Mouse (Mus musculus): ENCODE data around the gene Vars. TPM values are rescaled to one million over a fixed set of nuclear protein-coding genes. Genes with fewer than 3 reads are reported as not detected.
"Not testable (repeated sequence)": the region's sequence is repeated elsewhere in the genome, so short reads cannot be mapped to it uniquely, and the experiment has no call there.

Vars gene
- total RNA-seq, 2 experiments from 2014 or later, result 49.8 to 64.8 TPM

DNA sequence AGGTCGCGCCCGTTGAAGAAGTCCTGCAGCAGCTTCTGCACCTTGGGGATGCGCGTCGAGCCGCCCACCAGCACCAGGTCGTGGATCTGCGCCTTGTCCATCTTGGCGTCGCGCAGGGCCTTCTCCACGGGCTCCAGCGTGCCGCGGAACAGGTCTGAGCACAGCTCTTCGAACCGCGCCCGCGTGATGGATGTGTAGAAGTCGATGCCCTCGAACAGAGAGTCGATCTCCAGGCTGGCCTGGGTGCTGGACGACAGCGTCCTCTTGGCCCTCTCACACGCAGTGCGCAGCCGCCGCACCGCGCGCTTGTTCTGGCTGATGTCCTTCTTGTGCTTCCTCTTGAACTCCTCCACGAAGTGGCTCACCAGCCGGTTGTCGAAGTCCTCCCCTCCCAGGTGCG, 29.9 kb upstream of the Vars start:
- DNase-seq (ENCODE audit: low spot score in 2 of 2), result not testable (repeated sequence)

DNA sequence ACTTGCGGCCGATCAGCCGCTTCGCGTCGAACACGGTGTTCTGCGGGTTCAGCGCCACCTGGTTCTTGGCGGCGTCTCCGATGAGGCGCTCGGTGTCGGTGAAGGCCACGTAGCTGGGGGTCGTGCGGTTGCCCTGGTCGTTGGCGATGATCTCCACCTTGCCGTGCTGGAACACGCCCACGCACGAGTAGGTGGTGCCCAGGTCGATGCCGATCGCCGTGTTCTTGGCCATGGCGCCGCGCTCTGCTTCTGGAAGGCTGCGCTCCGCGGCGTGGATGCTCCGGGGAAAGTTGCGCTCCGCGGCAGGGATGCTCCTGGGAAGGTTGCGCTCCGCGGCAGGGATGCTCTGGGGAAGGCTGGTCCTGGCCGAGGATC, 29.1 kb upstream of the Vars start:
- not testable (repeated sequence) for DNase-seq (ENCODE audit: low spot score in 2 of 2)

DNA sequence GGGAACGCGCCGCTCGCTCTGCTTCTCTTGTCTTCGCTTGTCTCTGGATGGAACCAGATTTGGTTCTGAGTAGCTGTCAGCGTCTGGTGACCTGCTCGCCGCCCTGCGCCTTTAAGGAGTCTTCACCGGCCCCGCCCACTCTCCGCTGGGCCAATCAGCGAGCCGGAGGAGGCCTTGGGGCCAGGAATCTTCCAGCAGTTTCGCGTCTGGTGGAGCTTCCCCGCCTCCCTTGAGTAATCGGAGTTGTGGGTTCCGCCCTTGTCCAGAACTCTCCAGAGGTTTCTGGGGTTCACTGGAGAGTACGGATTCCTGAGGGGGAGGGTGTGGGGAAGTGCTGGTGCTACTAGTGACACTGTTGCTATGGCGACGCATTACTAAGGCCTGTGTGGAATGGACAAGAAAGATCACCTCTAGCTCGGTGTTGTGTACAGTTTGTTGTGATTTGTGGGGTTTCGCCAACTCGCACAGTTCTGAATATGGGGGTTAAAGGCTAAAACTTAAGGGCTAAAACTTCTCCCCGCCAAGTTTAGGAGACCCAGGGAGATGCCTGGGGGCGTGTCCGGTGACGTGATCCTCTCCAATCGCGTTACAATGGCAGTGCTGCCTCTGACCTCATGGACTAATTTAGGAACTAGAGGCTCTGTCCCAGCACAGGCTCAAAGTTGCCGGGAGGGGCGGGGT, 28.6 kb upstream of the Vars start, which contains the start of the genes Hspa1a and Hspa1l:
TSS of gene Hspa1a (minus strand) at position 88 of the 681 bp plus-strand sequence.
TSS of gene Hspa1l (plus strand) at position 635 of the 681 bp plus-strand sequence.
- DNase-seq (ENCODE audit: low spot score in 2 of 2), result peak; percentile 84 to 91

DNA sequence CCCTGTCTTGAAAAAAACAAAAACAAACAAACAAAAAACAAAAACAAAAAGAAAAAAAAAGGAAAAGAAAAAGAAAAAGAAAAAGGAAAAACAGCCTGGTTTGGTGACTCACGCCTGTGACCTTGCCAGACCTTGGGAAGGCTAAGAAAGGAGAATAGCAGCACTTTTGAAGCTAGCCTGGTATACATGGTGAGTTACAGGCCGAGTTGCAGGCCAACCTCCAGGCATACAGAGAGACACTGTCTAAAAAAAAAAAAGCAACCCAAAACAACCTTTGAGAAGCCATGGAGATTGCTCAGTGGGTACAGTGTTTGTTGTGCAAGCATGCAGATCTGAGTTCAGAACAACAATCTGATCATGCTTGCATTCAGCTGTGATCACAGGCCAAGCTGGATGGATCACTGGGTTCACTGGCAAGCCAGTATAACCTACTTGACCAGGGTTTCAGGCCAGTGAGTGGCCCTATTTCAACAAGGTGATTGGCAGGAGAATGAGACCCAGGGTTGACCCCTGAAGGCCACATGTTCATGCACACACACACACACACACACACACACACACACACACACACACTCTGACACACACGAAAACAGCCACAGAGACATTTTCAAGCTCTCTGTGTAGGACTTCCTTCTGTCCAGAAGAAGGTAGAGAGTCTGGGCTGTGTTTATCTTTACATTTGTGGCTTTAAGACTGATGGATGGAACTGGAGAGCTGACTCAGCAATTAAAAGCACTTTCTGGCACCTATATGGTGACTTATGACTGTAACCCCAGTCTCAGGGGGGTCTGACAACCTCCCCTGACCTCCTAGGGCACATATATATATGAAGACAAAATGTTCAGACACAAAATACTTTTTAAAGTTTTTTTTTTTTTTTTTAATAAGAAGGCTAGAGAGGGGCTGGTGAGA, 24.9 kb upstream of the Vars start:
- DNase-seq (ENCODE audit: low spot score in 2 of 2), result no peak

DNA sequence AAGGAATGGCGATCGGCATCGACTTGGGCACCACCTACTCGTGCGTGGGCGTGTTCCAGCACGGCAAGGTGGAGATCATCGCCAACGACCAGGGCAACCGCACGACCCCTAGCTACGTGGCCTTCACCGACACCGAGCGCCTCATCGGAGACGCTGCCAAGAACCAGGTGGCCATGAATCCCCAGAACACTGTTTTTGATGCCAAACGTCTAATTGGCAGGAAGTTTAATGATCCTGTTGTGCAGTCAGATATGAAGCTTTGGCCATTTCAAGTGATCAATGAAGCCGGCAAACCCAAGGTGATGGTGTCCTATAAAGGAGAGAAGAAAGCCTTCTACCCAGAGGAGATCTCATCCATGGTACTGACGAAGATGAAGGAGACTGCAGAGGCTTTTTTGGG, 23.8 kb upstream of the Vars start:
- DNase-seq (ENCODE audit: low spot score in 2 of 2), result no peak

DNA sequence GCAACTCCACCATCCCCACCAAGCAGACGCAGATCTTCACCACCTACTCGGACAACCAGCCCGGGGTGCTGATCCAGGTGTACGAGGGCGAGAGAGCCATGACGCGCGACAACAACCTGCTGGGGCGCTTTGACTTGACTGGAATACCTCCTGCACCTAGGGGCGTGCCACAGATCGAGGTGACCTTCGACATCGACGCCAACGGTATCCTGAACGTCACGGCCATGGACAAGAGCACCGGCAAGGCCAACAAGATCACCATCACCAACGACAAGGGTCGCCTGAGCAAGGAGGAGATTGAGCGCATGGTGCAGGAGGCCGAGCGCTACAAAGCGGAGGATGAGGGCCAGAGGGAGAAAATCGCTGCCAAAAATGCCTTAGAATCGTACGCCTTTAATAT, 22.5 kb upstream of the Vars start:
- no peak for DNase-seq (ENCODE audit: low spot score in 2 of 2)

DNA sequence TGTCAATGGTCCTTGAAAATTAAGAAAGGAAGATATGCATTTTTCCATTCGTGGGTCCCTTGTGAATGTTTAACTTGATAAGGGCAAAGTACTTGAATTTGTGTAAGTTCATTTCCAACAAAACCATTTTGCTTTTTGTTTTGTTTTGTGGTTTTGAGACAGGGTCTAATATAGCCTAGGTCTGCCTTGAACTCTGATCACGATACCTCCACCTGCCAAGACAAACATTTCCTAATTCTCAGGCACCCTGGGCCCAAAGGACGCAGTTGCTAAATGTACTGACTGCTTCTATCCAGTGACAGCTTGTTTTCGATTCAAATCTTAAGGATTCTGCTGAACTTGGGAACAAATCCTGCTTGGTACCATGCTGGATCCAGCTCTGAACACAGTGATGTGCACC, 21.2 kb upstream of the Vars start:
- no peak for DNase-seq (ENCODE audit: low spot score in 2 of 2)

DNA sequence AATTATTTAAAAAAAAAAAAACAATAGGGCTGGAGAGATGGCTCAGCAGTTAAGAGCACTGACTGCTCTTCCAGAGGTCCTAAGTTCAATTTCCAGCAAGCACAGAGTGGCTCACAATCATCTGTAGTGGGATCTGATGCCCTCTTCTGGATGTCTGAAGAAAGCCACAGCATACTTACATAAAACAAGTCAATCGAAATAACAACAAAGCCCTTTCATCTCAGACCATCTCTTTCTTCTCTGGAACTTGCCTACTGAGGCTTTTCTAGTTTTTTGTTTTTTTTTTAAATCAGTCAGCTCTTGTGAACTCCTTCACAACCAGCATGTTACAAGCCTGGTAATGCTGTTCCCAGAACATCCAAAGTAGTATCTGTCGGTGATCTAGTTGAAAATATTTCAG, 20.1 kb upstream of the Vars start:
- DNase-seq (ENCODE audit: low spot score in 2 of 2), result no peak

DNA sequence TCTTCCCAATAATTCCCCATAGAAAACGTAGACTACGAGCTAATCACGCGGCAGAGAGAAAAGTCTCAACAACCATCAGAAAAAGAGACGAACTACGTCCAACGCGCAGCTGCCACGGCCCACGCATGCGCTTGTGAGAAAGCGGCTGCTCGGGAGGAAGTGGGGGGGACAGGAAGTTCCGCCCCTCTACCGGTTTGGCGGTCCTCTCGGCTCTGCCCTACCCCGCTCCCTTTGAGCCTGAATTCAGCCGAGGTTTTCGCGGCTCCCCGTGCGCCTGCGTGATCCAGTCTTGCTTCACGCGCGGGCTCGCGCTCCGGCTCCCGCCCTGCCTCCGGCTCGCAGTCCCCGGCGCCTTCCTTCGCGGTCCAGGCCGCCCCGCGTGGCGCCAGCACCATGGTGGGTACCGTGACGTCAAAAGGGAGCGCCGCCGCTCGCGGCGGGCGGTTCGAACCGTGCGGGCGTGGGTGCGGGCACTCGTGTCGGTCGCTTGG, 19.1 kb upstream of the Vars start, which contains the start of gene Lsm2:
TSS of gene Lsm2 (plus strand) at position 173 of the 491 bp plus-strand sequence.
- DNase-seq (ENCODE audit: low spot score in 2 of 2), result peak; percentile 84 to 90

DNA sequence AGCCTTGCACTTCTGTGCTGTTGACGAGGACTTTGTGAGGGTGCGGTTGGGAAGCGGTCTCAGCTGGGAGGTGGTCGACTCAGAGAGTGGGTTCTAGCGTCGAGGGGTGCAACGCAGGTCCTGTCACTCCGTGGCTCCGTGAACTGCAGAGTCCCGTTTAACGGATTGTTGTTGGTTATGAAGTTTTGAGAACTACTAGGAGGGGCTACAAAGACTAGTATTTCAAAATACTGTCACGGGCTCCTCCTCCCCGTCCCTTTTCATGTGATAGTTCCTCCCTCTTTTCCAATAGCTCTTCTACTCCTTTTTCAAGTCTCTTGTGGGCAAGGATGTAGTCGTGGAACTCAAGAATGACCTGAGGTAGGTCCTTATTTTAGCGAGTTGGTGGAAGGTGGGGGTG, 18.5 kb upstream of the Vars start:
- no peak for DNase-seq (ENCODE audit: low spot score in 2 of 2)

DNA sequence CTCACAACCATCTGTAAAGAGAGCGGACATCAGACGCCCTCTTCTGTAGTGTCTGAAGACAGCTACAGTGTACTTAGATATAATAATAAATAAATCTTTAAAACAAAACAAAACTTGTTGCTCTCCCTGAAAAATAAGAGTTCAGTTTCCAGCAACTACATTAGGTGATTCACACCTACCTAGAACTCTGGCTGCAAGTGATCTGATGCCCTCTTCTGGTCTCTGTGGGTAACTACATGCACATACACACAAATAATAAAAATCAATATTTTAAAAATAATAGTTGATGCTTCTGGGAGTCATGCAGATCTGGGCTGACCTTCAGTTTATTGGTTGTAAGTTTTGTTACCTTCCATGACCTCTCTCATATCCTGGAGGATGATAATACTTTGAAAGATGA, 16.6 kb upstream of the Vars start:
- no peak for DNase-seq (ENCODE audit: low spot score in 2 of 2)

DNA sequence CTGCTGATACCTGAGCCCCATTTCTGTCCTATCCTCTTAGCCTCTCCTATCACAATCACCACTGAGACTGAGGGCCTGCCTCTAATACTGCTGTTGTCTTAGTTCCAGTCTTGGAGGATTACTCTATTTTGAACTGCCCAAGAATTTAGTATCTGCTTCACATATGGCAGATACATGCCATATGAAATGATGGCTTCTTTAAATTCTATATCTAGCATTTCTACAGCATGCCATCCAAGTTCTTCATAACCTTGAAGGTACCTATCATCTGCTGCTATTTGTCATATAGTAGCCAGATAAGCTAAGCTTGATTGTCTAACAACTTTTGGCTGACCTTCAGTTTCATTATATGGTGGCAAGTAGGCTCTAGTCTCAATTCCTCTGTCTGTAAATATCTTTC, 6.0 kb upstream of the Vars start:
- DNase-seq (ENCODE audit: low spot score in 2 of 2), result no peak

DNA sequence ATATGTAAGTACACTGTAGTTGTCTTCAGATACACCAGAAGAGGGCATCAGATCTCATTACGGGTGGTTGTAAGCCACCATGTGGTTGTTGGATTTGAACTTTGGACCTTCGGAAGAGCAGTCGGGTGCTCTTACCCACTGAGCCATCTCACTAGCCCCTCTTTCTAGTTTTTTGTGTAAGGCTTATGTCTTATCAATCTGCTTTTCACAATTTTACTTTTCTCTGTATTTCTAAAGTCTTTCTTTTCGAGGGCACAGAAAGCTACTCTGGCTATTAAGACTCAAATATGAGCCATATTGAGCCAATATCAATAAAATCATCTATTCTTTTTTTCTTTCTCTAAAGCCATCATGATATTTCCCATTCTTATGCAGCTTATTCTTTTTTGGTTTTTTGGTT, 5.6 kb upstream of the Vars start:
- DNase-seq (ENCODE audit: low spot score in 2 of 2), result not testable (repeated sequence)

DNA sequence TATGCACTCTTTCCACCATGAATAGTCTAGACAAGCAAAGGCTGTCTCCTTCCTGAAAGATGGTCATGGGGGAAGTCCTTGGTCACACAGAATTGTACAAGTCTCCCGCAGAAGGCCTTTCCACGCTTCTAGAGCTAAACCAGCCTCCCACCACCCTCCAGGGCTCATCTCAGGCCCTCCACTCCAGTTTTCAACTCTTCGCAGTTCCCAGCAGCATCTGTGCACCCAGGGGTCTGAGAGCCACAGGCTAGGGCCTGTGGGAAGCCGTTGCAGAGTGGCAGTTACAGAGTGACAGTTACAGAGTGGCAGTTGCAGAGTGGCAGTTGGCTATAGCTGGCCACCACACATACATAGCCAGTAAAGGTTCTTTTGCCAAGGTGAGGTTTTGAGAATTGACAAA, 4.9 kb upstream of the Vars start:
- DNase-seq (ENCODE audit: low spot score in 2 of 2), result not testable (repeated sequence)

DNA sequence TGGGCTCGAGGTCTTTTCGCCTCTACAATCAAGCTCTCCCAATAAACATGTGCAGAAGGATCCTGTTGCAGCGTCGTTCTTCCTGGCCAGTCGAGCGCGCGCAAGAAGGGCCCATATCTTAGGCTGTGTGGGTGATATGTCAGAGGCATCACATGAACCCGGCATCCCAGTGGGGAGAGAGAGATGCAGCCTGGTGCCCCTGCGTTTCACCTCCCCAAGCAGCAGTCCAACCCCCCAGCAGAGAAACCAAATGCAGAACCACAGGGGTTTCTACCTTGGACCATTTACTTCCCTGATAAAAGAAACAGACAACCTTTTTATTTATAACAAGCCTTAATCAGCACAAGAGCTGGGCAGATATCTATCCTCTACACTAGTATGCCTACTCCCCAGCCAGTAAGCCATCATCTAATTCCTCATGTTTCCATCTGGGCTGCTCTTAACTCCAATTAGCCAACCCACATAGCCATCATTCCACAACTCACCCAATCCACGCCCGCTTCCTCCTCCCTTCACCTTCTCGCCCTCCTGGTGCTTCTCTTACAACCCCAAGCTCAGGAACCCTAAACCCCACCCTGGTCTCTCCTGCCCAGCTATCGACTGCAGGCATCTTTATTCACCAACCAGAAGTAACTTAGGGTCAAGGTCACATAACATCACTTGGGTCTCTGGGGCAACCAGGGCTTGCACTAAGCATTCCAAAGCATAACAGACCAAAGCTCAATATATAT, 4.2 kb upstream of the Vars start:
- no peak for DNase-seq (ENCODE audit: low spot score in 2 of 2)

DNA sequence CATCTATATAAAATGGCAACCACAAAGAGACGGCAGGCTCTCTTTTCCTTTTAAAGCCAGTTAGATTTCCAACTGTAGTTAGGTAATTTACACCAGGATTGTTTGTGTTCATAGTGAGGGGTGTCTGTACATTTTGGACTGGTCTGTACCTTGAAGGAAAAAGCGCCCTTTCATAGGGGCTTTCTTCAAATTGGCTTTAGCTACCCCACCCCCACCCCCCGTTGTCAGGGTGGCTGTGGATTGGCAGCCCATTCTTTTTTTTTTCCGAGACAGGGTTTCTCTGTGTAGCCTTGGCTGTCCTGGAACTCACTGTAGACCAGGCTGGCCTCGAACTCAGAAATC, 3.7 kb upstream of the Vars start:
- no peak for DNase-seq (ENCODE audit: low spot score in 2 of 2)

DNA sequence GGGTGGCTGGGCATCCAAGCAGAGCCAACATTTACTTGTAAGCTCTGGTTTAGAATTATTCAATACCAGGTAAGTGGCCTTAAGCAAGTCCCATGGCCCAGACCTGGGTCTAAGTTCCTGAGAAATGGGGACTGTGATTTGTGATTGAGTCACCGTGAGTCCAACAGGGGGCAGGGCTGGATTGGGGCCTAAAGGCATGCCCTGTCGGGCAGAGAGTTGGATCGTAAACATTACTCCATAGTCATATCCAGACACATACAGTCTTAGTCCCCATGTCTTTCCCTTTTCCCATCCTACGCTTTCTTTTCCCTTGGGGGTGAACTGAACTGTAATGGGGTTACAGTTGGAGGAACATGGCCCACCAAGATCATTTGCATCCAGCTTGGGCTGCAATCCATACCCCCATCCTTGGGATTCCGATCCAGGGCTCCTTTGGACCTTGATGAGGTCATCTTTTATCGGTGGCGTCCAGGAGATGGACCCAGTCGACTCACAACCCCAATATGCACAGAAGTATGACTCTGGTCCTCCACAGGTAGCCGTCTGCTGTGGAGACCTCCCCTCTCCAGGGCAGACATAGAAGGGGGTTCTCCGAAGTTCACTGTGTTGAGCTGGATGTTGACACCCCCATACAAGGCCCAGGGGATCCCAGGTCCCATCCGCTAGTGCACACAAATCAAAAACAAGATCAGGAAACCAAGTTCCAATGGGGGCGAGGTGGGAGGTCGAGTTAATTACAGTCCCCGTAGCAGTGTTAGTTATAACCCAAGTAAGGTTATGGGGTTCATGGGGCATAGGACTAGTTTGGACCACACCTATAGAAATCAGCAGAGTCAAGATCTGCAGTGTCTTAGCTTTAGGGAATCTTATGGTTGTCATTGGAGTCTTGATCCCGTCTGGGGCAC, 2.0 kb upstream of the Vars start:
- no peak for DNase-seq (ENCODE audit: low spot score in 2 of 2)

DNA sequence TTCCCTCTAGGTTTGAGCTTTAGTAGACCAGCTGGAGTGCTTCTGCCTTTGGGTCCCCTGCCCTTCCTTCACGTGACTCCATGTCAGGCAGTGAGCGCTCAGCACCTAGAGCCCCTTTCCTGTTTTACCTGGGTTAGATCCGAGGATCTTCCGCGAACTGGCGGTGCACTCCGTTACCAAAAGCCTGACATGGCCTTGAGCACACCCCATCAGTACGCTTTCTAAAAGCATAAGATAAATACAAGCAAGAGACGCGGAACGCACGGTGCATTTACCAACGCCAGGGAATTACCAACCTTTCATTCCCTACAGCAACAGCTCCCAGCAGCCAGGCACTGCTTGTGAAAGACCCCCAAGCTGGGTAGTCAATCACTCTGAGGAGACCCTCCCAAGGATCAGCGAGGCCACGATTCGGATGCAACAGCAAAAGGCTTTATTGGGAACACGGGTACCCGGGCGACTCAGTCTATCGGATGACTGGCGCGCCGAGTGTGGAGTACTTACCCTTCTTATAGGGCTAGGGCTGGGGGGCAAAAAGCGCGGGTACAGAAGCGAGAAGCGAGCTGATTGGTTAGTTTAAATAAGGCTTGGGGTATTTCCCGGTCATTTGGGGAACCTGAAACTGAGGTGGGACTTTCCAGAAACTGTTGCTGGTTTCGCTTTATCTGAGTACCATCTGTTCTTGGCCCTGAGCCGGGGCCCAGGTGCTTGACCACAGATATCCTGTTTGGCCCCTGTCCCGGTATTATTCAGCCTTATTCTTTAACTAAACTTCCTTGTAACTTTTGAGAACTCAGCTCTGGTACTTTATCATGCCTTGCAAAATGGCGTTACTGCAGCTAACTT, 693 bp upstream of the Vars start:
- DNase-seq (ENCODE audit: low spot score in 2 of 2), result not testable (repeated sequence)

DNA sequence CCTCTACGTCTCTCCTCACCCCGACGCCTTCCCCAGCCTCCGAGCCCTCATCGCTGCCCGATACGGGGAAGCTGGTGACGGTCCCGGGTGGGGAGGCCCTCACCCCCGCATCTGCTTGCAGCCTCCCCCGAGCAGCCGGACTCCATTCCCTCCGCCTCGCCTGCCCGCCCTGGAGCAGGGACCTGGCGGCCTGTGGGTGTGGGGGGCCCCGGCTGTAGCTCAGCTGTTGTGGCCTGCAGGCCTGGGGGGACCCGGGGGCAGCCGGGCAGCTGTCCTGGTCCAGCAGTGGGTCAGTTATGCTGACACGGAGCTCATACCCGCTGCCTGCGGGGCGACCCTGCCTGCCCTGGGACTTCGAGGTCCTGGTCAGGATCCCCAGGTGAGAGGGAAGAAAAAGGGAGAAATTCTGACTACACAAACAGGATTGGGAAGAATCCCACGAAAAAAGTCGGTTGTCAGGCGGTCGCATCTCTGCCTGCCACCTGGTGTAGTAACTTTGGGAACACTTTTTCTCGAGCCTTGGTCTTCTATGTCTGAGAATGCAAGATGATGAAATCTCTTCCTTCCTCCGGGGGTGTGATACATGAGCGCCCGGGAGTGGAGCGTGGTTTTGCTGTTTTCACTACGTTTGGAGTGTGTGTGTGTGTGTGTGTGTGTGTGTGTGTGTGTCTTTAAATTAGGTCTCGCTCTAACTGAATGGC, 815 bp downstream of the Vars start:
- peak in 1 of 2 experiments; percentile 43 for DNase-seq (ENCODE audit: low spot score in 2 of 2)

Data from adrenal gland, adult 18-20 months (tissue).